Mouse (Mus musculus) central nervous system, embryonic 11.5 days (tissue): ENCODE results near the gene Traf4. TPM values are rescaled to one million over a fixed set of nuclear protein-coding genes. Genes with fewer than 3 reads are reported as not detected.

Source experiments
- polyA plus RNA-seq: library from polyadenylated mRNA; depleted of rRNA; stranded (reverse); fragments of >200 nt; gene quantifications from 2 replicates; pipeline ENCODE4 v1.2.3, GENCODE M21; 2012; rRNA removed

Gene Traf4
- 127 and 187 TPM in 2 replicates for polyA plus RNA-seq

DNA sequence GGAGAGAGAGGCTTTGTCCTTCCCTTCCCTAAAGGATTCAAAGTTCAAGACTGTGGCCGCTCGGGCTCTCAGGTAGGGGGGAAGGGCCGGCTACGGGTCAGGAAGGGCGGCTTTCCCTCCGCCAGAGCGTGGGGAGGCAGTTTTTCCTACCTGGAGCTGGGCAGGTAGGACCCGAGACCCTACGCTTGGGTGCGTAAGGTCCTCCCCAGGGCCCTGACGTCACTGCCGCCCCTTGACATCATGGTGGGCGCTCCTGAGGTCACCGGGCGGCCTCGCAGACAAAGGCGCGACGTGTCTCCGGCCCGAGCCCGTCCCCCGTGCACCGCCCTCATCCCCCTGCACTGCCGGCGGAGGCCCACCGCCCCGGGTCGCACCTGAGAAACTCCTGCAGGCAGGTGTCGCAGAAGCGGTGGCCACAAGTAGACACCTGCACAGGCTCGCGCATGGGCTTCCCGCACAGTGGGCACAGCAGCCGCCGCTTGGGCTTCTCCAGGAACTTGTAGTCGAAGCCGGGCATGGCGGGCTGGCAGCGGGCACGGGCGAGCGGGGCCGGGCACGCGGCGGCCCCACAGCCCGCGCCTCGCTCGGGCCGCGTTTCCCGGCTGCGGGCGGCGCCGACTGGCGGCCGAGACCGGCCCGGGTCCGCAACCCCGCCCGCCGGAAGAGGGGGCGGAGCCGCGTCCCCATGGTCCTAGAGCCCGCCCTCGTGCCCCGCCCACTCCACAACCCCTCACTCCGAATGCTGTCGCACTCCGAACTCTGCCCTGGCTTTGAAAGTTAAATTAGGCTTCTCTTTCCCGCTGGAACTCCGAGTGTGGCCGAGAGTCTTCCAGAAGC lies at the start of gene Traf4:
TSS of gene Traf4 (minus strand) at position 666 of the 837 bp plus-strand sequence.

DNA sequence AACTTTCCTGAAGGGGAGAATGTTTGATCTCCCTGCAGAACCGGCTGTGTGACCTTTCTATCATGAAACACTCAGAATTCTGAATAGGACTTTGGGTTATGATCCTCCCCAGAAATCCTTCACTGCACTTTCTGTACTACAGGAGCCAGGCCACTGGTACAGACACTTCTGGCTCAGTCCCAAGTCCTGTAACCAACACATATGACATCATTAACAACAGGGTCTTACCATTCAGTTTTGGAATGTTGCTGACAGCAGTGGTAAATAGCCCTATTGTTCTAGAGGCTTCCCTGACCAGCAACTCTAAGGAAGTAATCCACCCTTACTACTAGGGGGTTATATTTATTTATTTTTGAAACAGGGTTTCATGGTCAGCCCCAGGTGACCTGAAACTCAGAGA lies 27.7 kb upstream of the Traf4 start, which contains the start of gene Proca1:
TSS of gene Proca1 (plus strand) at position 280 of the 400 bp plus-strand sequence.

DNA sequence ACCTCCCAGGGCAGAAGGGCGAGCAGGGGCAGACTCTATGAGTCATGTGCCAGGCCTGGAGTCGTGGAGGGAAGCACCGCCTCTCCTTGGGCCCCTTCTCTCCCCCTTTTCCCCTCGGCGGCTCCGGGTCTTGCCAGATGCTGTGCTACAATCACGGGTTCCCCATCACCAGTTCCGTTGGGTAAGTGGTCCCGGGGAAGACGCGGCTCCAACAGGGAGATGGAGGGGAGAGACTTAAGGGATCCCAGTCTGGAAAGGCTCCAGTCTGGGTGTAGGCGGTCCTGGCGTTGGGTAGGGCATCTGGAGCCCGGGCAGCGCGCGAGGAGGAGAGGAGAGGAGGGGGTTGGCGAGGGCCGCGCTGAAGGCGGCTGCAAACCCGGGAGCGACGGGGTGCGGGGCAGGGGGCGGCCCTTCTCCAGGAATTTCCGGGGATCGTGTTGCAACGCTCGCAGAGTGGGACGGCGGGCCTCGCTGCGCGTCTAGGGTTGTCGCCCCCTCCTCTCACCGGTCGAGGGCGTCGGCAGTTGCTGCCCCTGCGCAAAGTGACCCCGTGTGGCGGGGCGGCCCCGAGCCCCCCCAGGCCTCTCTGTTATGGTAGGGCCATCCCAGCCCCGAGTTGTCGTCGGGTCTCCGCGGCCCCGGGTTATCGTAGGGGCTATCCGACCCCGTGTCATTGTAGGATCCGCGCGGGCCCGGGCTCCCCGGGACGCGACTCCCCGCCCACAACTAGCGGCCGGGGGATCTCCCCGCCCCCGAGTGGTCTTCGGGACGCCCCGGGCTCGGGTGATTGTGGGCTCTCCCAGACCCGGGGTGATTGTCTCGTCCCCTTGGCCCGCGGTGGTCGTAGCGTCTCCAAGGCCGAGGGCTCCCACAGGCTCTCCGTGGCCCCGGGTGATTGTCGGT lies 23.2 kb upstream of the Traf4 start, which contains the start of gene Rab34:
TSS of gene Rab34 (plus strand) at position 100 of the 903 bp plus-strand sequence.

DNA sequence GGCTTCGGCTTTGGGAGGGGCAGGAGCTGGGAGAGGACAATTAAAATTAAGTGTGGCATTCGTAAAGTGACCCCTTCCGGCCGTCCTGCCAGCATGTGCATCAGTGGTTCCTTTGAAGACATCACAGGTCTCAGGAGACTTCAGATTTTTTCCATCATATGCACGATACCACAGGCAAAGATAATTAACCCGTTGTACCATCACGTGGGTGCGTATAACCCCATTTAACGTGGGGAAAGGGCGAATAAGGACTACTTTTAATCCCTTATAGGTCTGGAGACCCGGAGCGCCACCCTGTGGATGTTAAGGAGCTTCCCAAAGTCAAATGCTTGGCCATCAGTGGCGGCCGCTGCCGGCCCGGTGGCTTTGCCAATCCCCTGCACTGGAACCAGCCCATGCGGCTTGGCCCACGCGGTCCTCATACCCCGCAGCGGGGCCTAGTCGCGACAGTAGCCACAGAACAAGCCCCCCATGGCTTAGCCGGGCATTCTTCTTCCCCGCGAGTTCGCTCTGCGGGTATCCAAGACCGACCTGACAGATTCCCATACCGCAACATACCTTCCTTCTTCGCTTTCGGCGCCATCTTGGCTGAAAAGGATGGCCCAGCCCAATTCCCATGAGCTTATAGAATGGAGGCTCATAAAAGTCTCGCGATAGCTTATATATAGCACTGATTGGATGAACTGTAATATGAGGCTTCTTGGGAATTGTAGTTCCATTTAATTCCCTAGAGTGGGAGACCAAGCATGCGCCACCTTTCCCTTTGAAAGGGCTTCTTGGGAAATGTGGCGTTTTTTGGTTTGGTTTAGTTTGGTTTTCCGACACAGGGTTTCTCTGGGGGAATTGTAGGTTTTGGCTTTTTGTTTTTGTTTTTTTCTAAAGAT lies 17.8 kb upstream of the Traf4 start, which contains the start of gene Rpl23a:
TSS of gene Rpl23a (minus strand) at position 624 of the 884 bp plus-strand sequence.

DNA sequence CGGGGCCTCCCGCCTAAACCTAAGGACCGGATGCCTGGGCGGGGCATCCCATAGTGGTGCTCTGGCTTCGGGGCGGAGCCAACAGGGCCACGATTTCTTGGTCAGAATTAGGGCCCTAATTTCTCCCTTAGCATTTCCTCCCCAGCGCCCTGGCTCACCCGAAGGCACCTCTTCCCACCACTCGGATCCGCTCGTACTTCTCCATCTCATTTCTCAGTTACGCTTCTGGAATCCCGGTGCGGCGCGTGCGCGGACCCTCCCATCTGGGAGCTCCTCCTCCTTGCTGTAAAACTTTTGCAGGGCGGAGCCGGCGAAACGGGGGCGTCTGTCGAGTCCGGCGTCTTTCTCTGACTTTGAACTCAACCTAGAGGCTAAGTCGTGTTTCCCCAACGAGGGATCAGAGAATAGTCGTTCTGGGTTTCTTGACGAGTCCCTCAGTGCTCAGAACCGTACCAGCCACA lies 11.0 kb upstream of the Traf4 start, which contains the start of the genes Nek8 and Tlcd1:
TSS of gene Nek8 (minus strand) at position 274 of the 461 bp plus-strand sequence.
TSS of gene Tlcd1 (plus strand) at position 310 of the 461 bp plus-strand sequence.

Other genes starting within 250 kb of the Traf4 start
- gene Sez6, start 234.8 kb downstream of the Traf4 start, polyA plus RNA-seq, result 8.9 and 12.4 TPM in 2 replicates
- 63.4 and 84.4 TPM in 2 replicates for gene Phf12, start 182.8 kb downstream of the Traf4 start, polyA plus RNA-seq
- 12.5 and 14.3 TPM in 2 replicates for gene Dhrs13, start 133.3 kb downstream of the Traf4 start, polyA plus RNA-seq
- gene Flot2, start 127.7 kb downstream of the Traf4 start, polyA plus RNA-seq, result 50.4 and 64.3 TPM in 2 replicates
- gene Eral1, start 85.2 kb downstream of the Traf4 start, polyA plus RNA-seq, result 23.8 and 28.7 TPM in 2 replicates
- gene Fam222b, start 70.9 kb downstream of the Traf4 start, polyA plus RNA-seq, result 12.7 and 20.4 TPM in 2 replicates
- 14.6 and 20.9 TPM in 2 replicates for gene Nek8, start 11.1 kb upstream of the Traf4 start, polyA plus RNA-seq
- 21.7 and 22.8 TPM in 2 replicates for gene Tlcd1, start 11.1 kb upstream of the Traf4 start, polyA plus RNA-seq
- gene Rpl23a, start 18.0 kb upstream of the Traf4 start, polyA plus RNA-seq, result 3,764 and 3,899 TPM in 2 replicates
- 59.8 and 90.6 TPM in 2 replicates for gene Rab34, start 22.8 kb upstream of the Traf4 start, polyA plus RNA-seq
- gene Proca1, start 27.8 kb upstream of the Traf4 start, polyA plus RNA-seq, result 1.7 and 3.0 TPM in 2 replicates
- gene Sdf2, start 80.2 kb upstream of the Traf4 start, polyA plus RNA-seq, result 76.8 and 95.7 TPM in 2 replicates
- 29.4 and 30.4 TPM in 2 replicates for gene Supt6, start 80.4 kb upstream of the Traf4 start, polyA plus RNA-seq
- 60.1 and 65.0 TPM in 2 replicates for gene 2610507B11Rik, start 96.2 kb upstream of the Traf4 start, polyA plus RNA-seq
- gene BC030499, start 125.3 kb upstream of the Traf4 start, polyA plus RNA-seq, result 0.68 and 0.82 TPM in 2 replicates
- gene Spag5, start 135.9 kb upstream of the Traf4 start, polyA plus RNA-seq, result 91.4 and 95.4 TPM in 2 replicates
- gene Aldoc, start 157.4 kb upstream of the Traf4 start, polyA plus RNA-seq, result 3.7 and 5.3 TPM in 2 replicates
- 37.7 and 53.2 TPM in 2 replicates for gene Pigs, start 162.8 kb upstream of the Traf4 start, polyA plus RNA-seq
- gene Unc119, start 177.9 kb upstream of the Traf4 start, polyA plus RNA-seq, result 91.0 and 110 TPM in 2 replicates
- 0.07 TPM in 1 of 2 replicates, not detected in the other for gene Foxn1, start 221.0 kb upstream of the Traf4 start, polyA plus RNA-seq